Mouse (Mus musculus): ENCODE data around the gene Hoxb4.

The Hoxb4 gene

DNA sequence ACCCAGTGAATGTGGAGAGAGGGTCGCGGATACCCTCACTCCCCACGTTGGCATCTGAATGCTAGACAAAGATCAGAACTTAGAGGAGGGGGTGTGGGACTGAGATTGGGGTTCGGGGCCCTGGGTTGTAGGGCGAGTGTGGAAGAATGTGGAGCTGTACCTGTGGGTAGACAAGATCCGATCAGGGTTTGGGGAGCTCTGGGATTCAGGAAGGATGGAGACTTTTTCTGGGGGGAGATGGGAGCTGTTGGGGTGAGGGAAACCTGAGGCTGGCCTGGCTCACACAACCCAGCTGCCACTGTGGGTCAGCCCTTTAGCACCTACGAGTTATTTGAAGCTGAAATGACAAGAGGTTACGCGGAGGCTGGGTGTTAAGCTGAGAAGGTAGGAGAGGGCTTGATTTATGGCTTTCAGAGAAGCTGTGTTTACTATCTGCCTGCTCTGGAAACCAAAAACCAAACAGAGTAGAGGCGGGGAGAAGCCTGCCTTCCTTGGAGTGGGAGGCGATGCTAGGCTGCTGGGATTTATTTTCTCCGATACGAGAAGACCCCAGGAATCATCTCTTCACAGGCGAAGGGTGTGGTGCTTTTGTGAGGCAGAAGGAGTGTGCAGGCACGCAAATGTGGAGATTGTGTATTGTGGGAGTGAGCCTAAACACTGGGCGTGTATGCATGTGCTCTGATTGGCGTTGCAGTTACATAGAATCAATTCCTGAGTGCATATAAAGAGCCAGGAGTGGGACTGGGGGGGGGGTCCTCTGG is 15.4 kb downstream of the Hoxb4 start:
- no peak for DNase-seq (ENCODE audit: low read depth, low spot score)

DNA sequence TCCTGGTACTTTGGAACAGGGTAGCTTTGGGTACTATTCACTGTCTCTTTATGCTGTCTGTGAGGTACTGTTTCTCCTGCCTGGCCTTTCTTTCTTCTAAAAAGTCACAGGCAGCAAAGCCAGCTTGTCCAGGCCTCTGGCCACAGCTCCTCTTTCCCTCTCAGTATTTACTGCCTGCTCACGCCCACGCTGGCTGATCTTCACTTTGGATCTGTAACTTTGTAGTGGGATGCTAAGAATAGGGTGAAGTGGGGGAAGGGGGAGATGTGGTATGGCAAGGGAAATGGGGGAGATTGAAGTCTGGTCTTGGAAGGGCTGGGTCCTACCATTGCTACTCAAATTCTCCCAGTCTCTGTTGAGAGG is 15.9 kb downstream of the Hoxb4 start:
- no peak for DNase-seq (ENCODE audit: low read depth, low spot score)

DNA sequence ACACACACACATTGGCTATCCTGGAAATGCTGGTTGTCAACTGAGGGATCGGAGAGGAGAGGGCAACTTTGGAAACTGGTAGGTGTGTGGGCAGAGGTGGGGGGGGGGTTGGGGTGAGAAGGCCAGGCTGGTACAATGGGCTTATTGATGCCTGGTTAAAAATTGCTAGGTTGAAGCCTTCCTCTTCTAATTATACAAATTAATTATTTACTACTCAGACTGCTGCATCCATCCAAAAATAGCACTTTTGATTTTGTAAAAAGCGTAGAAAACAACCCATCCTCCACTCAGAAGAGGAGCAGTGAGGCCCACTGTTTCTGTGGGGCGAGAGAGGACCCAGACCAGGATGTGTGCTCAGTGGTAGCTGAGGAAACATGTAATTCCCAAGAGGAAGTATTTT is 16.9 kb downstream of the Hoxb4 start:
- DNase-seq (ENCODE audit: low read depth, low spot score): no peak

DNA sequence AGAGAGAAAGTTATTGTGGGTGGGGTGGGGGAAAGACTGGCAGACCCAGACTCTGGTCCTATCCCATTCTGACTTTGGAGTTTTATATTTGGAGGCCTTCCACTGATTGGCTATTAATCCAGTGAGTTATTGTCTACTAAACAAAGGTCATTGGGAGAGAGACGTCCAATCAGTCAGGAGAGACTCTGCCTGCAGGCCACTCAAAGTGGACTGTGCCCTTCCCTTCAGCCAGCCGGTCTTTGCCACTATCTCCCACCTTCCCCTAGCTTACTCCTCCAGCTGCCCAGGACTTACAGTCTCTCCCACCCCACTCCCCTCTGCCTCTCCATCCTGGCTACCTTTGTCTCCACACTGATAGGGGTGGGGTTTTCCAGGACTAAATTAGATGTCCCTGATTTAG is 18.5 kb downstream of the Hoxb4 start:
- DNase-seq (ENCODE audit: low read depth, low spot score): no peak

DNA sequence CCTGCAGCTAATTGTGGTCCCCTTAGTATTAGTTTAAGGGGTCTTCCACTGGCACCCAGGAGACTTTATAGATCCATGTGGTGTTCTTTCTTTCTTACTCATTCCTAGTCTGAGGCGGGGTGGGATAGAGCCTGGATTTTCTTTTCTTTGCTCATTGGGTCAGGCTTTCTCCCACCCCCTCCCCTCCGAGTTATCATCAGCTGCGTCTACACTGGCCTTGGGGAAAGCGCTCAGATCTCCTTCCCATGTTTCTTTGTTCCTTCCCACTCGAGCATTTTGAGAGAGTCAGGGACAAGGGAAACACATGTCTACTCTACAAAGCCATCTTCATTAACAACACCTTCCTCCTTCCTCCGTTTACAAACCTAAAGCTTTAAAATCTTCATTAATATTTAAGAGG is 19.0 kb downstream of the Hoxb4 start:
- no peak for DNase-seq (ENCODE audit: low read depth, low spot score)

DNA sequence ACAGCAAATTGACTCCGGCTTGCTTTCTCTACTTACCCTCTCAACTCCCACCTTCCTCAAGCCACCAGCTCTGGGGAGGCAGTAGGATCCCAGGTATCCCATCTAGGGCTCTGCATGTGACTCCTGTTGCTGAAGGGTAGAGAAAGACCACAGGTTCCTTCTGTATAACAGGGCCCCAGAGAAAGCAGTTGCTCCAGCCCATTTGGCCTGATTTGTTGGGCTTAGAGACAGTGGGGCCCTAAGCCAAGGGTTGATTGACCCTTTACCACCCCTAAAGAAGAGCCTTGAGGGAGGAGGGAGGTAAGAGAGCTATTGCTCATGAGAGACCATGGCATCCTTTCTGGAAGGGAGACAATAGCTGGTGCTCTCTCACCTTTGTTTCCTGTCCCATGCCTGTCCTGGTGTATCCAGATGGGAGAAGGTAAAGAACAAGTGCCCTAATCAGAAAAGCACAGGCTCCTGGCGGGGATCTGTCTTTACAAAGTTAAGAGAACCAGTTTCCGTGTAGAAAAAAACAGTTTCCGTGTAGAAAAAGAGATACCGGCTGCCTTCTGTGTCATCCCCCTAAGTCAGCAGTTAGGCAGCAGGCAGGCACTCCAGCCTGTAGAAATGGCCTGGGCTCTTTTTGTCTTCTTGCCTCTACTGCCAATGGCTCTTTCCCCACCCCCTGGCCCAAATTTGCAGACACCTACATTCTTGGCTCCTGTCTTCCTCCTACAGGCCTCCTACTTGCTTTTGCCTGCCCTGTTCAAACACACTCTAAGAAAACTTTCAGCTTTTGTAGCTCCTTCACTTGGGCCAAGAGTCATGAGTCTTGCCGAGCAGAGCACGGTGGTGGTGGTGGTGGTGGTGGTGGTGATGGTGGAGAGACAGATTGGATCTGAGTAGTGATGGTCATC is 21.1 kb downstream of the Hoxb4 start:
- no peak for DNase-seq (ENCODE audit: low read depth, low spot score)

DNA sequence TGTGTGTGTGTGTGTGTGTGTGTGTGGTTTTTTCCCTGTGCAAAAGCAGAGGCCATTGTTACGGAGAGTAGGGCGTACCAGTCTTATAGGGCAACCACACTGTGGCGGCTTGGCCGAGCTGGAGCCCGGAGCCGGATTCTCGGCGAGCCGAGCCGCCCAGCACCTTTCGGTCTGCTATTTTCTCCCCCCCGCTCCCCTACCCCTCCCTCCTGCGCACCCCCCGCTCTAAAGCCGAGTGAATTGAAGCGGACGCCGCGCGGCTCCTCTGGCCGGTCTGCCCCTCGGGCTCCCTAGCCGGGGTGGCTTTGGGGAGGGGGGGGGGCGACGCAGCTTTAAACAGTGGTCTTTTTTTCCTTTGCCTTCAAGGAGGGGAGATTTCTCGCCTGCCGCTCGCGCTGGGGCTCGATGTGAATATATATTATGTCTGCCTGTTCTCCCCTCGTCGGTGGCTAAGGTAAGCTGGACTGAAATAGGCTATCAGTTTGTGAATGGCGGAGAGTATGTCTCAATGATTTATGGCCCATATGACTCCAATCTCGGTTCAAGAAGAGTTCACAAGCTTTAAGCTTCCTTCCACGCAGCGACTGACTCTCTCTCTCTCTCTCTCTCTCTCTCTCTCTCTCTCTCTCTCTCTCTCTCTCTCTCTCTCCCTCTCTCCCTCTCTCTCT is 22.8 kb downstream of the Hoxb4 start:
- DNase-seq (ENCODE audit: low read depth, low spot score): no peak

DNA sequence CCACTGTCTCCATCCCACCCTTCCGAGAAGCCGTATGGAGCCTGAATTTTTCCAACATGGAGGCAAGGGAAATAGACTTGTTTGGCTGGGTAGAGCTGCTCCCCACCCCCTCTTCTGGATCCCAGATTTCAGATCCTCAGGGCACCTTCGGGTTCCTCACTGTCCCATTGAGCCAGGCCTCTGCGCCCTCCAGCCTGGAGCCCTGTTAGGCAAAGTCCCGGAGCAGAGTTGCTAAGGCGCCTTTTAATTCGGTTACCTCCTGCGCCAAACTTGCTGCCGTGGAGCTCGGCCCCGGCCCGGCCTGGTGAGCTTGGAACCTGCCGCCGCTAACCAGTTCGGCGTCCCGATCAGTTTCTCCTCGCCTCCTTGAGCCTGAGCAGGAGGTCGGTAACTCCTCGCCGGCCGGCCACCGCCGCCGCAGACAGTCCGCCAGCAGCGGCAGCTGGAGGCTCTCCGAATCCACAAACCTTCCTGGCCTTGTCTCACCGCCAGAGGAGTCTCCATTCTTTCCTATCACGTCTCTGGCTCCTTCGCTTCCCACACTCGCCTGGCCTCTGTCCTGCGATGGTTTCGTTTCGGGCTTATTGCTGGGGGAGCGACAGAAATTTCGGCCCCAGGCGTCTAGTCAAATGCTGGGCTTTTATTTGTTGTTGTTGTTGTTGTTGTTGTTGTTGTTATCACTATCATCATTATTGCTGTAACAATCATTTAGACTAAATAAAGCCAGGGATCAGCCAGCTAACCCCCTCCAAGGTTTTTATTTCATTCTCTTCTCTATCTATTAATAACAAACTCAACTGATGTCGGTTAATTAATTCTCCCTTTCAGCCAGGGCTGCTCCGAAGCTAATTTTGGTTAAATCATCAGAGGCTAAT is 23.9 kb downstream of the Hoxb4 start:
- no peak for DNase-seq (ENCODE audit: low read depth, low spot score)

DNA sequence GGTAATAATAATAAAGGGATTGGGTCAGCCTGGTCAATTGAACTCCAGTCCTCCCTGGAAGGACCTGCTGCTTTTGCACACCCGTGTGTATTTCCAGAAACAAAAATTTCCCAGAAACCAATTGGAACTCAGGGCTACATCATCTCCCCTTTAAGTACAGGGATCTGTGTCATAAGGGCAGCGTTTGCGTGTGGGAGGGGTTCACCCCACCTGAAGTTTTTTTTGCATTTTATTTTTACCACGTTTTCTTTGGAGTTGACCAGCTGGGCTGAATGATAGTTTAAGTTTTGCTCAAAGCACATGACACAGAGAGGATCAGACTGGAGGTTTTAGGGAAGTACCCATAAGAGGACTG is 24.5 kb downstream of the Hoxb4 start:
- DNase-seq (ENCODE audit: low read depth, low spot score): no peak

DNA sequence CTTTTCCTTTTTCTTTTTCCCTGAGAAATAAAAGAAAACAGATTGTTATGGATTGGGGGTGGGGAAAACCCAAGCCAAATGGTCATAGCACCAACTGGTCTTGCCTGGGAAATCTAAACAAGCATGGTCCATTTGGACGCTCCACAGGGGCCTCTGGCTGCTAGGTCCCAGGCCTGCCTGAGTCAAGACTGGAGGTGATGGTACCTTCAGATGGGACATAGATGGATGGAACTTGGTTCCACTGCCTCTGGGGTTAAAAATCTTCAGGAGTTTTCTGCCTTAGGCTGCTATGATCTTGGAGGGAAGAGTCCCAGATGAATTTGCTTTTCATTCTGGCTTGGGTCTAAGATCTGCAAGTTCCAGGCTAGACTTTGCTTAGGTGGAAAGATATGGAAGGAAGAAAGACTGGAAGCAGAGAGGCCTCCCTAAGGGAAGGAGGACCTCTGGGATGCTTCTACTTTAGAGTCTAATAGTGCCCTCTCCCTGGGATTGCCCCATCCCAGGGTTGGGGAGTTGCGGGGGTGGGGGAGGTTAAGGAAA is 25.2 kb downstream of the Hoxb4 start:
- DNase-seq (ENCODE audit: low read depth, low spot score): no peak

DNA sequence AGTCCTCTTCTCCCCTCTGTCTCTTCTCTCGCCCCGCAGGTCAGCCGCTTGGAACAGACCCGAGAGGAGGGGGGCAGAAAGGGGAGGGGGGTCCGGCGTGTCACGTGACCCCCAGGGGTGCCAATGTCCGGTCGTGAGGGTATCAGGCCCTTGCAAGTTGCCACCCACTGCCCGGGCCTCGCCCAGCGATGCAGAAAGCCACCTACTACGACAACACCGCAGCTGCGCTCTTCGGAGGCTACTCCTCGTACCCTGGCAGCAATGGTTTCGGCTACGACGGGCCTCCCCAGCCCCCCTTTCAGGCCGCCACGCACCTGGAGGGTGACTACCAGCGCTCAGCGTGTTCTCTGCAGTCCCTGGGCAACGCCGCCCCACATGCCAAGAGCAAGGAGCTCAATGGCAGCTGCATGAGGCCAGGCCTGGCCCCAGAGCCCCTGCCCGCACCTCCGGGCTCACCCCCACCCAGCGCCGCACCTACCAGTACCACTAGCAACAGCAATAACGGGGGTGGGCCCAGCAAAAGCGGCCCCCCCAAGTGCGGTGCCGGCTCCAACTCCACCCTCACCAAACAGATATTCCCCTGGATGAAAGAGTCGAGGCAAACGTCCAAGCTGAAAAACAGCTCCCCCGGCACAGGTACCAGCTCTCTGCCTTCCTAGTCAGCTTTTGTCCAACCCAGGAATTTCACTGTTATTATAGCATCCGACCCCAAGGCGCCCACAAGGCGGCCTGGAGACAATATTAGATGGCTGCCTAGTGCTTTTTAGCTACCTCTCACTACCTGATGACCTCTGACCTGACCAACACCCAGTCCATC is 26.2 kb downstream of the Hoxb4 start:
- DNase-seq (ENCODE audit: low read depth, low spot score): no peak

DNA sequence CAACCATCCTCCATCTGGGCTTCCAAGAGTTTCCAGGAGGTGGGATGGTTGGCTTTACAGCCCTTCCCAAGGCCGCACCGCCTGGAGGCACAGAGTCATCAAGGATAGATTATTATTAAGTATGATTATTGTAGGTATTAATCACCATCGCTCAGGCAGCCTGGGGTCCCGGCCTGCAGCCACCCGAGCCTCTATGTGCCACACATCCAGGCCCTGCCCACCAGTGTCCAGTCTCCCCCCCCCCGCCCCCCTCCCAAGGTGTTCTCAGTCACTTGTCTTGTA is 26.8 kb downstream of the Hoxb4 start:
- DNase-seq (ENCODE audit: low read depth, low spot score): no peak

DNA sequence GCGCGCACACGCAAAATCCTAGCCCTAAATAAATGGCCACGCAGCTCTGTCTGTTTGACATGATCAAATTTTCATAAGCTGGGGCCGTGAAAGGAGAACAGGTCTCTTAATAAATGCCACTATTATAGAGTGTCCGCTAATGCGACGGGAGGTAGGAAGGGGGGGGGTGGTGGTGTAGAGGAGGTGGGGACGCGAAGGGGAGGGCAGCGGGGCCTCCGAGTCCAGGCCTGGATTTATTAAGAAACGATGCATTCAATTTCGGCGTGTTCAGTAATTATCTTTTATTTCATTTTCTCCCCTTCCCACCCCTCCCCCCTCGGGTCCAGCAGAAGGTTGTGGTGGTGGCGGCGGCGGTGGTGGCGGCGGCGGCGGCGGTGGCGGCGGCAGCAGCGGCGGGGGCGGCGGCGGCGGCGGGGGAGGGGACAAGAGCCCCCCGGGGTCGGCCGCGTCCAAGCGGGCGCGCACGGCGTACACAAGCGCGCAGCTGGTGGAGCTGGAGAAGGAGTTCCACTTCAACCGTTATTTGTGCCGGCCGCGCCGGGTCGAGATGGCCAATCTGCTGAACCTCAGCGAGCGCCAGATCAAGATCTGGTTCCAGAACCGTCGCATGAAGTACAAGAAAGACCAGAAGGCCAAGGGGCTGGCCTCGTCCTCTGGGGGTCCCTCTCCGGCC is 27.3 kb downstream of the Hoxb4 start:
- DNase-seq (ENCODE audit: low read depth, low spot score): no peak

DNA sequence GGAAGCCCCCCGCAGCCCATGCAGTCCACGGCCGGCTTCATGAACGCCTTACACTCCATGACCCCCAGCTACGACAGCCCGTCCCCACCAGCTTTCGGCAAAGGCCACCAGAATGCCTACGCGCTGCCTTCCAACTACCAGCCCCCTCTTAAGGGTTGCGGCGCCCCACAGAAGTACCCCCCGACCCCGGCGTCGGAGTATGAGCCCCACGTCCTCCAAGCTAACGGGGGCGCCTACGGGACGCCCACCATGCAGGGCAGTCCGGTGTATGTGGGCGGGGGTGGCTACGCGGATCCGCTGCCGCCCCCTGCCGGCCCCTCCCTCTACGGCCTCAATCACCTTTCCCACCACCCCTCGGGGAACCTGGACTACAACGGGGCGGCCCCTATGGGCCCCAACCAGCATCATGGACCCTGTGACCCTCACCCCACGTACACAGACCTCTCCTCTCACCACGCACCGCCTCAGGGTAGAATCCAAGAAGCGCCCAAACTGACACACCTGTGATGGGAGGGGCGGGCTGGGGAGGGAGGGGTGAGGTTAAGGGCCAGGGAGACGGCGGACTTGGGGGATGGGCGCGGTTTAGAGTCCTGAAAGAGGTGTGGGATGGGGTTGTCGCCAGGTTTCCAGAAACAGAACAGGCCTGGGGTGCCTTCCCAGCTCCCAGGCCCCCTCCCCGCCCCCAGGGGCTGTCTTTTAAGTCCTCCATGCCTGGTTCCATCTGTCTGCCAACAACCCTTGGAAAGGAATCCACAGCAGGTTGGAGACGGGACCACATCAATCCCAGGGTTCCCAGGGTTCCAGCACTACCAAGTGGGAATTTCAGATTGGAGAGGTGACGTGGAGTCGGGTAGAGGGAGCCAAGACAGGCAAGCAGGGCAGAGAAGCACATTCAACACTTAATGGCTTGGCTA is 28.1 kb downstream of the Hoxb4 start:
- DNase-seq (ENCODE audit: low read depth, low spot score): no peak

DNA sequence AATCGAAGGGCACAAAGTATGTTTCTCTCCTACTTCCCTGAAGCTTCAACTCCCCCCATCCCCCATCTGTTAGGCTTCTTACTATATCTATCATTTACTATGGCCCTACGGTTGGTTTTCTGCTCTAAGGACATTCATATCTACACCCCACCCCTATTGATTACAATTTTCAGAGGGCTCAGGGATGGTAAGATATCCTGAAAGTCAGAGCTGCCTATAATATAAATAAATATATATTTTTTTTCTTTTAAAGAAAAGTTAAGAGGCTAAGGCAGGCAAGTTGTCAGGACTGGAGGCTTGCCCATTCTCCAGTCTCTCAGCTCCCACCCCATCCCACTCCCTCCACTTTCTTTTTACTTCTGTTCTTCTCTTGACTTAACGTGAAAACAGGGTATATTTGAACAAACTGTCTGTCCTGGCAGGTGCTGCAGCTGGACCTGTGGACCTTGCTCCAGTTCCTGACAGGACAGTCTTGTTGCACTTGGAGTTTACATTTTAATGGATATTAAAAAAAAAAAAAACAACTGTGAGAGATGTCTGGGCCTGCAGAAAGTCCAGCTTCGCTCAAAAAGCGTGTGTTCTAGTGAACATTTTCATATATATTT is 29.0 kb downstream of the Hoxb4 start:
- DNase-seq (ENCODE audit: low read depth, low spot score): no peak

DNA sequence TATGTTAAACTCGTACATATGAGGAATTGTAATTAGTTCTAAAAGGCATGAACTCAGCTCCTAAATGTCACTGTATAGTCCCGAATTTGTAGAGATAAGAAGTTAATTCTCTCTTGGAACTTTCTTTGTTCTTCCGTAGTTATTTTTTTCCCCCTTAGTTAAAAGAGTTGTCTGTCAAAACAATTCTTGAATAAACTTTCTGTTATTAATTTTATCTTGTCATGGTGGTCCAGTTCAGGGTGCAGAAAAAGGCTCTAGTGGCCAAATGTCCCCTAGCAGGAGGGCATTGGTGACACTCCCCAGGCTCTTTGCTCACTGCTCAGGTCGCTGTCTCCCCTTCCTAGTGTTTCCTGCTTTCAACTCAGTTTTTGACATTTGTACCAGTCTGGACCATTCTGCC is 29.6 kb downstream of the Hoxb4 start:
- DNase-seq (ENCODE audit: low read depth, low spot score): no peak

DNA sequence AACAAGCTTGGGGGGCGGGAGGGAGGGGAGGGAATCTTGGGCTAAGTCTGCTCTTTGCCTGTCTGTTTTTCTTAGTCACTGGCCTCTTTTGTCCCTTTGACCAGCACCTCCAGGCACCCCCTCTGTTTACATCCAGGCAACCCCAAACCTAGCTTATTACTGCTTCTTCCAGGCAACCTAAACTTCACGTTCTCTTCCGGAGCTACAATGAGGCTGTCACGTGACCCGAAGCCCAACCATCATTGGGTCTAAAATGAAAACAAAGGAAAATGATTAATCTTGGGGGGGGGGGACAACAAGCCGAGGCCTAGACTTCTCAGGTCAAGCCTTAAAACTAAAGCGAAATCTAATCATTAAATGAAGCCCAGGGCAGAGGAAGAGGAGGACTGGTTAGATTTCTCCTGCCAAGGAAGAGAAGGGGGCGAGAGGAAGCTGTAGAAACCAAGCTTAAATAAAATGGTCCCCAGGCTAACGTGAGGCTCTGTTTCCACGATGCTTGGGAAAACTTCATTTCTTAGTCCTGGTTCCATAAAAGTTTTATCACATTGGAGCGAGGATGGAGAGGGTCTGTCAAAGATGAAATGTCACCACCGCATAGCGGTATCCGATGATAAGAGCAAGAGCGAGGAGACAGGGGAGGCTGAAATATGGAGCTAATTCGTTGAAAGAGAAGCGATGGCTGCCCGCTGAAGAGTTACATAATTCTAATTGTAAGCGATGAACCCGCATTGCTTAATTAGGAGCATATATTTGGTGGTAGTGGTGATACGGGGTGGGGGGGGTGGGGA is 30.3 kb downstream of the Hoxb4 start:
- DNase-seq (ENCODE audit: low read depth, low spot score): no peak

DNA sequence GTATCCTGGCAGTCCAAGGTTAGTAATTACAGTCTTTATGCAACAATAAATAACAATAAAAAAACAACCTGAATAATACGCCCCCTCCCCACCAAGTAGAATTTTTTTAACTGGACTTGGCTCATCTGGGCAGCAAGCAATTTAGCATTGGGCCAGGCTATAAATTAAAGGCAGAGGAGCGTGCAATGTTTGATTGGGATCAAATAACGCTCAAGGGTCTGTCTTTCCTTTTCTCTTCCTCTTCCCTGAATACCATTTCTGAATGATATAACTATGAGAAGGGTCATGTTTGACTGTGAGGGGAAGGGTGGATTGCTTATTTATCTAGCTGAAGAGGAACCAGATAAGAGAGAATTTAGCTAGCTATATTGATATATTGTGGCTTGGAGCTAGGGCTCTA is 30.9 kb downstream of the Hoxb4 start:
- DNase-seq (ENCODE audit: low read depth, low spot score): no peak
